Mouse (Mus musculus): ENCODE data around the gene Serpinb6b.

Serpinb6b gene

GRCm38 (mm10) chr13:32969641-32970040 lies 4.6 kb downstream of the Serpinb6b start:
- TF ChIP-seq GATA4 (IDR thresholded peaks at IDR 0.05; ENCODE audit: insufficient replicate concordance, low read length), result no peak; the same call in 1 of the 2 replicates

DNA sequence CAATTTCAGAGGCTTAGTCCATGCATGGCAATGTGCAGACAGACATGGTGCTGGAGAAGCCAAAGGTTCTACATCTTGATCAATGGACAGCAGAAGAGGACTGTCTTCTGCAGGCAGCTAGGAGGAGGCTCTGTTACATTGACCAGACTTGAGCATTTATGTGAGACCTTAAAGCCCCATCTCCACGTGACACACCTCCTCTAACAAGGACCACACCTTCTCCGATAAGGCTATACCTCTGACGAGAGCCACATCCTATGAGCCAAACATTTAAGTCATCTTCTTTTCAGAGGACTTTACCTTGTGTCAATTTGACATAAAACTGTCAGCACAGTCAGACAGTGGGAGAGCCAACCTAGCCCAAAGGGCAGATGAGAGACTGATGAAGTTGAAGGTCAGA lies 5.8 kb downstream of the Serpinb6b start:
- no peak for TF ChIP-seq GATA4 (IDR thresholded peaks at IDR 0.05; ENCODE audit: insufficient replicate concordance, low read length)

DNA sequence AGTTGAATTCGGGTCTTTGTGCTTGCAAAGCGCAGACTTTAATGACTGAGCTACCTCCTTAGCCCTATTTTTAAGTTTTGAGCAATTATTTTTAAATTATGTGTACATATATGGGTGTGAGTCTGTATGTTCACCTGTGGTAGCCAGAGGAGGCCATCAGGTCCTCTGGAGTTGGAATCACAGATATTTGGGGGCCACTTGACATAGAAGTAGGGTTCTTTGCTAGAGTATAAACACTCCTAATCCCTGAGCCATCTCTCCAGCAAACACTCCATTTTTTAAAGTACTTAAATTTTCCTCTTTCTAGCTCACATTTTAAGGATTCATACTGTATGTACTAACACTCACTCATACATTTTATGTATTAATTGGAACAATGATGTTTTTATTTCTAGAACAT lies 9.3 kb downstream of the Serpinb6b start:
- no peak for TF ChIP-seq GATA4 (IDR thresholded peaks at IDR 0.05; ENCODE audit: insufficient replicate concordance, low read length)

DNA sequence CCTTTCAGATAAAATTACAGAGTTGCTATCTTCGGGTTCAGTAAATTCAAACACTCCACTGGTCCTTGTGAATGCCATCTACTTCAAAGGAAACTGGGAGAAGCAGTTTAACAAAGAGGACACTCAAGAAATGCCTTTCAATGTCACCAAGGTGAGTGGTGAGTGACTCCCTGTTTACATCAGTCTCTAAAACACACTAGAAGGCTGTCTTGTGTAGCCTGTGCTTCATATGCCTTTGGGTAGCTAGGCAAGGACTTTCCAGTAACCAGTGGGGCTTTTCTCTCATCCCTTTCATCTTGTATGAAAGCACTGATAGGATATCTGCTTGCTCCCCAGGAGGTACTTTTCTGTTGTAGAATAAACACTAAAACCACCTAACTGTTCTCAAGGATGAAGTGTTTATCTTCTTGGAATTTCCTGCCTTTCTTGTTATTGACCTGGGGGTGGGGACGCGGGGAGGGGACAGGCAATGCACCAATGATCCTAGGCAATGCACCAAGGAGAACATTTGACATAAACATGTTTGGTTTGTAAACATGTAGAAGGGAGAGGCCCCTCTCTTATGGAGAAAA lies 10.0 kb downstream of the Serpinb6b start:
- TF ChIP-seq GATA4 (IDR thresholded peaks at IDR 0.05; ENCODE audit: insufficient replicate concordance, low read length), result no peak

DNA sequence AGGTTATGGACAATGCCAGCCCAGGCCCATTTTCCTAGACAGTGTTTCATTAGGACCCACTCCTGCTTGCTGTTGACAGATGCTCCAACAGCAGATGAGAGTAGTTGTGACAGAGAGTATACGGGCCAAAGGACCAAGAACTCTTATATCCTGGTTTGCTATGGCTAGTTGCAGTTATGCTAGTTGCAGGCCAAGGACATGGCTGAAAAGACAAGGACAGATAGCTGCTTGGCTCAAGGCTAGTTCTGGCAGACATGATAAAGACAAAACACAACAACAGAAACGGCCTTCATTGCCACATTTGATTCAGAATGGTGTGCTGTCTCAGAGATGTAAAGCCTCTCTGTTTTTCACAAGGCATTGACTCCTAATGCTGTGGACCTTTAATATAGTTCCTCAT lies 10.7 kb downstream of the Serpinb6b start:
- no peak for TF ChIP-seq GATA4 (IDR thresholded peaks at IDR 0.05; ENCODE audit: insufficient replicate concordance, low read length)

DNA sequence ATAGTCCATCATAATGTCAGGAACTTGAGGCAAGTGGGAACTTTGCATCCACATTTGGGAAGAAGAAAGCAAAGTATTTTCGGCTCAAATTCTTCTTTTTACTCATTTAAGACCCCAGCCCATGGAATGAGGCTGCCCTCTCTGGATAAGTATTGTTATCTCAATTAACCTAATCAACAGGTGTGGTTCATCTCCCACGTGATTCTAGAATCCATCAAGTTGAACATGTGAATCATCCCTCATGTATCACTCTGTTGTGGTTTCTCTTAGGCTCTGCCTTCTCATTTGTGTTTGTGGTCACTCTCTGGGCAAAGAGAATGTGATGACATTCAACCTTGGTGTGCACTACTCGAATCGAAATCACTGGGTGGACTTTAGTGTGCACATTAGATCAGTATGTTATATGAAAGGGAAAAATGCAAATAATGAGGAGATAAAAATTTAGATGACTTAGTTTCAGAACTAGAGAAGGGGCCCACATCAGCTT lies 17.6 kb downstream of the Serpinb6b start:
- TF ChIP-seq GATA4 (IDR thresholded peaks at IDR 0.05; ENCODE audit: insufficient replicate concordance, low read length), result no peak

GRCm38 (mm10) chr13:32986256-32986655 lies 21.2 kb downstream of the Serpinb6b start:
- TF ChIP-seq GATA4 (IDR thresholded peaks at IDR 0.05; ENCODE audit: insufficient replicate concordance, low read length), result no peak

- no peak for TF ChIP-seq GATA4 (IDR thresholded peaks at IDR 0.05; ENCODE audit: insufficient replicate concordance, low read length)
Observed at GRCm38 (mm10) chr13:32993152-32993893, 28.3 kb downstream of the Serpinb6b start.

DNA sequence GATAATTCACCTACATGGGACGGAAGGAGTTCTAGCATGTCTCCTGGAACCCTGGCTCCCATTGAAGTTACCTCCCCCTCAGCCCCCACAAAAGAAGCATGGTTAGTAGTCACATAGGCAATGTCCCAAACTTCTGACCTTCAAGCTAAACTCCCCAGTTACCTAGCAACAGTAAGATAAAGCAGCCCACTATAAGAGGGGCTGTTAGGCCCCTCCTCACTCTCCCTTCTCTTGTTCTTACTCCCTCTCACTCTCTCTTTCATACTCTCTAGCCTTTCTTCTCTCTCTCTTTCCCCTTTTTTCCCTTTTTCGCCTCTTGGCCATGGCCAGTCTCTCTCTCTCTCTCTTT lies 28.9 kb downstream of the Serpinb6b start:
- TF ChIP-seq GATA4 (IDR thresholded peaks at IDR 0.05; ENCODE audit: insufficient replicate concordance, low read length), result no peak

- TF ChIP-seq GATA4 (IDR thresholded peaks at IDR 0.05; ENCODE audit: insufficient replicate concordance, low read length), result no peak
Observed at GRCm38 (mm10) chr13:32995051-32995450, 30.0 kb downstream of the Serpinb6b start.

- no peak for TF ChIP-seq GATA4 (IDR thresholded peaks at IDR 0.05; ENCODE audit: insufficient replicate concordance, low read length)
Observed at GRCm38 (mm10) chr13:33001341-33001740, 36.3 kb downstream of the Serpinb6b start.

- no peak for TF ChIP-seq GATA4 (IDR thresholded peaks at IDR 0.05; ENCODE audit: insufficient replicate concordance, low read length)
Observed at GRCm38 (mm10) chr13:33002950-33003349, 37.9 kb downstream of the Serpinb6b start, which contains the start of gene Serpinb9. Serpinb9 (plus strand) TSS chr13:33003250.

GRCm38 (mm10) chr13:33003523-33004413 lies 38.8 kb downstream of the Serpinb6b start:
- TF ChIP-seq GATA4 (IDR thresholded peaks at IDR 0.05; ENCODE audit: insufficient replicate concordance, low read length), result no peak

DNA sequence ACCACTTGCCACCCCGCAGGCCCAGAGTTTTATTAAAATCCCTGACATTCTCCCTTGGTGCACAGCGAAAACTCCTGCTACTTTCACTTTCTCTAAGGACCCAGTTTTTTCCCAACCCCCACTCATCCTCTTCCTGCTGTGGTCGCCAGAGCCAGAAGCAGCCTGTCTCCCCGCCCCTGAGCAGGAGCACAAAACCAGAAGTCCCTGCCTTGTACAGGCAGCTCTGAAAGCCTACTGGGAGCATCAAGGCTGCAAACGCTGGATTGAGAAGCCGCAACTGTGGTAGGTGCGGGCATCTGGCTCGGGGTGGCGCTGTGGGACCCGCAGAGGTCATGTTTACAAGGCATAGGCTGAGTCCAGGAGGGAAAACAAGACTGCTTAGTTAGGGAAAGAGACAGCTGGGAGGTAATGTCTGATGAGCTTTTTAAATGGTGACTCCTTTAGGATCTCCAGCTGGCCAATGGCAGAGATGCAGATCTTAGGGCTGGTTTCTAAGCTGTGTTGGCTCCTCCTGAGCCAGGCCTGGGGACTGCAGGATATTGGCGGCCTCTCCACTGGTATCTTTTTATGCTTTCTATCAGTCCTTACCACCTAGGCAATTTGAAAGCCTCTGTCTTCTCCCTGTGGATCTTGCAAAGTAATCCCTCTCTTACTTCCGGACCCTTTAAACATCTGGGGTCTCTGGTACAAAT lies 39.6 kb downstream of the Serpinb6b start:
- no peak for TF ChIP-seq GATA4 (IDR thresholded peaks at IDR 0.05; ENCODE audit: insufficient replicate concordance, low read length)

- TF ChIP-seq GATA4 (IDR thresholded peaks at IDR 0.05; ENCODE audit: insufficient replicate concordance, low read length), result no peak
Observed at GRCm38 (mm10) chr13:33005501-33006075, 40.6 kb downstream of the Serpinb6b start.
